Mouse (Mus musculus) urinary bladder, postnatal 10 days (tissue): Measurements from ENCODE around the gene Psmb1.
"Not testable (repeated sequence)": the region's sequence is repeated elsewhere in the genome, so short reads cannot be mapped to it uniquely, and the experiment has no call there.

ENCODE experiments used
- DNase-seq: peaks from one replicate; pipeline ENCODE4 v3.0.0; 2022; ENCODE audit warnings: low spot score

The Psmb1 gene

DNA sequence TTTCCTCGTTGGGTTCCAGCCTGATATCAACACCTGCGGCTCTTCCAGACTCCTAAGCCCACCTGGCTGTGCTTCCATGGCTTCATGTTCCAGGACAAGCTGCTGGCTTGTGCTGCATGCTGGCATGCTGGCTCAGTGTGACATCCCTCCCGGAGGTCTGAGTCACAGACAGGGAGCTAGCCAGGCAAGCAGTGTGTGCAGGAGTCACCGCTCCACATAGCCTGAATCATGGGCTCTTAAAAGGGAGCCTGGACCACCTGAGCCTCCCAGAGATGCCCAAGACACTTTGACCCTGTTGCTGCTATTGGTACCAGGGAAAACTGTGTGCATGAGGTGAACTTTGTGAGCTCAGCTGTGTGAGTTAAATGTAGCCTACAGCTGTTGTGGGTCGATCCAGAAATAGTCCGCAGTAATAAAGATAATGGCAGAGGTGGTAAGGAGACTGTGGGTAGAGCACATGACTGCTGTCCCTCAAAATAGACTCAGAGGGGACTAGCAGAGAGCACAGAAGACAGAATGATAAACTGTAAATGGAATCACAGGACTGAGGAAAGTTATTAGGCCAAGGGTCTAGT lies 37.5 kb downstream of the Psmb1 start:
- DNase-seq: no peak

DNA sequence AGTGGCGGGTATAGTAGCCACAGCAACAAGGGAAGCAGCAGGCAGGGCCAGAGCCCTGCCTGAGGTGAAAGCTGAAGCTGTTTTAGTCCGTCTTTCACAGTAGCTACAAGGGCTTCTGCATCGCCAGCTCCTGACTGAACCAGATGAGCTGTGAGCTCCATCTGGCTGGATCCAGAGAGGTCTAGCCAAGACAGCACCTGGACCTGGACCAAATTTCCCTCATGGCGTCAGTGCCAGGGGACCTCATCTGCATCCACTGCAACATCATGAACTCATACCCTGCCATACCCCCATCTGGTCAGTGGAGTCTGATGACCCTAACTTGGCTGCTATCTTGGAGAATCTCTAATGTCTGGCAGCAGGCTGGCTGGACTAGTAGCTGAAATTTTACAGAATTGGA lies 39.8 kb downstream of the Psmb1 start:
- no peak for DNase-seq

DNA sequence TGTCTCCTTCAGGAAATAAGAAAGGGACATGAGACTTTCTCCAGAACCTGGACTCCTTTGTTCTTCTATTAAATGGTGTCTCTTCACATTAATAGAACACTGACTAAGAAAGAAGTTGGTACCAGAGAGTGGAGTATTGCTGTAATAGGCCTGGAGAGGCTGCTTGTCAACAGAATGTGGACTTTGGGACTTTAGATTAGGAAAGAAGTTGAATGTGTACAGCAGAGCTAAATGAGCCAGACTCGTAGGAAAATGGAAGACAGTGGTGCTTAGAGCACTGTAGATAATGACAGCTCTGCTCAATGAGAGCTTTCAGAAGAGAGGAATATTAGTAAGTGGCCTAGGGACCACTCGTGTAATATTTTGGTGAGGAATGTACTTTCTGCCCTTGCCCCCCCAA lies 43.0 kb downstream of the Psmb1 start:
- DNase-seq: no peak

DNA sequence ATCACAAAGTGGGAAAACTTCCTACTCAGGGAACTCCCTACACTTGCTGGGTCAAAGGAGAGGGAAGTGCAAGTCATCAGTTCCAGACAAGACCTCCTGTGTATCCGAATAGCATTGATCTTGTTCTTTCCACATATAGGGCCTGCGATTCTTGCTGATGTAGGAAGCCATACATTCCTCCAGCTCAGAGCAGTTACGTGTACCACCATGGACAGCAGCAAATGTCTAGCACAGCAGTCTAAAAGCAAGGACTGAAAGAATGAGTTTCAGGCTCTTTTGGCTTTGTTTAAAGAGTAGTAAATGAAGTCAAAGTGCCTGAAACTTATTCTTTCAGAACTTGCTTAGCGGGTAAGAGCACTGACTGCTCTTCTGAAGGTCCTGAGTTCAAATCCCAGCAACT lies 44.3 kb downstream of the Psmb1 start:
- no peak for DNase-seq

DNA sequence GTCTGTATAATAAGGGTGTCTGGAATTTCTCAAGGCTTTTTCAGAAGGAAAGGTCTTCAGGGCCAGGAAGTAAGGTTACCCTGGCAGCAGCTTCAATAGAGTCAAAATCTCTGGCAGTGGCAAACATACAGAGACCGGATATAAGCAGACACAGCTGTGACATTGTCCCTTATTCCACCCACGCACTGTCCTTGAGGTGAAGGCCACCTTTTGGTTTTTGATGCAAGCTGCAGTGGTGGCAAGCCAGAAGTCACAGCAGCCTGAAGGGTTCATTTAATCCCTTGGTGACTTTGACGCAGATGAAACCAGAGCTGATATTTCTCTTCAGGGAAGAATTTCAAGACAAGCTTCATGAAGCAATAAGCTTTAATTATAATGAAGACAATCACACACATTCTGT lies 49.9 kb downstream of the Psmb1 start:
- DNase-seq: no peak

DNA sequence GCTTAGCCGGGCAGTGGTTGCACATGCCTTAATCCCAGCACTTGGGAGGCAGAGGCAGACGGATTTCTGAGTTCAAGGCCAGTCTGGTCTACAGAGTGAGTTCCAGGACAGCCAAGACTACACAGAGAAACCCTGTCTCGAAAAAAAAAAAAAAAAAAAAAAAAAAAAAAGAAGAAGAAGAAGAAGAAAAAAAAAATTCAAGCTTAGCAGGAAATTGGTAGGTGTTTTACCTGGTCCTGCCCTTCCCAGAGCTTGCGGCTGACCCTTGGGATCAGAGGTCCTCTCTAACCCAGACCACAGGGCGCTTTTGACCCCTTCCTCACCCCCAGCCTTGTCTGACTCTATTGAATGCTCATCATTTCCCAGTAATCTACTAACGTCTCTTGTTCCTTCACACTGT lies 50.4 kb downstream of the Psmb1 start:
- not testable (repeated sequence) for DNase-seq

DNA sequence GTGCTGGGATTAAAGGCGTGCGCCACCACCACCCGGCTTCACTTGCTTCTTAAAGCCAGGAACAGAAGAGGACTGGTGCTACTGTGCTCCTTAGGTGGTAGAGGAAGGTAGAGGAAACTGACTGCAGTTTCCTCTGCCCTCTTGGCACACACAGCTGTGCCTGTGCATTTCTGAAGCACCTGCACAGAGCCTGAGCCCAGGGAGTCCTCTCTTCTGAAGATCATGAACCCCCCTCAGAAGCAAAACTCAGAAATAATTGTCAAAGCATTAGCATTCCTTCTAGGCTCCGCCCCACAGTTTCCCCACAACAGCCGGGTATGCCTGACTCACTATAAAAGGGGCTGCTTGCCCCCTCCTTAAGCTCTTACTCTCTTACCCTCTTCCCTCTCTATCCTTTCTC lies 51.7 kb downstream of the Psmb1 start:
- DNase-seq: no peak

DNA sequence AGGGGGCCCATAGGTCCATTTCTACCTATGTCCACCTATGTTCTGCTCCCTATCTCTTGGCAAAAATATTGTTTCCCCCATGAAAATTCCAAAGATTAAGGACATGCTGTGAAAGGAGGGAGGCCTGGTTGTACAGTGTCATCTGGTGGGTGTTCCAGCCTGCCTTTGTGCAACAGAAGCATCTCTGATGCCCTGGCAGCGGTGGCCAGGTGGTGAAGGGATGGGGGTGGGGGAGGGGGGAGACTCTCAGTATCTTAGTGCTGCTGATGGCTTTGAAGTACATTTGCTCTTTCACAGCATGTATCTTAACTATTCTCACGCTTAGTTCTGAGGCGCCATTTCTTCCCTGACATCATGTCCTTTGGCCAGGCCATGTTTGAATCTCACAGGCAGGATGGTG lies 54.1 kb downstream of the Psmb1 start:
- DNase-seq: no peak

DNA sequence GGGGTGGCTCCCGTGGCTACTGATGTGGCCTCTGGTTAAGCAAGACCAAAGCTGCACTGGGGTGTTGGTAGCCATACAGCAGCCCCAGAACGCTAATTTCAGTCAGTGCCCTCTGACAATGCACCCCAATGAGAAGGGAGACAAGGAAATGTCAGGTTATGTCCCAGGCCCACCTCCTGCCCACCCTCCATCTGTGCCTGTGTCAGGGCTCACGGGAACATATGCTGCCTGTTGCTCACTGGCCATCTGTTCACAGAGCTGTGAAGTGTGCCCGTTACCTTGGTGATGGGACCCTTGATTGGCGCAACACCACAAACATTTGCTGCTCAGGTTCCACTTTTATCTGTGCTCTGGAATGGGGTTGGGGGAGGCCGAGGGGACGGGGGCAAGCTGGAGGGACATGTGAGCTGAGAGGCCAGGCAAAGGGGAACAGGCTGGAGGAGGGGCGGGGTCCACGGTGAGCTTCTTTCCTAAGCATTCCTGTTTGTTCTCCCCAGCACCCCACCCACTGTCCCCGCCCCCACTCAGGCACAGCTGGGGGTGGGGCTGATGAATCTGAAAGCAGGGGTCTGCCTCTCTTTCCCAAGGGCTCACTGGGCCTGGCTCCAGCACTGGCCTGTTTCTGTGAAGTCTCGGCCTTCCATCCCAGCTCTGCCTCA lies 59.0 kb downstream of the Psmb1 start:
- DNase-seq: no peak

DNA sequence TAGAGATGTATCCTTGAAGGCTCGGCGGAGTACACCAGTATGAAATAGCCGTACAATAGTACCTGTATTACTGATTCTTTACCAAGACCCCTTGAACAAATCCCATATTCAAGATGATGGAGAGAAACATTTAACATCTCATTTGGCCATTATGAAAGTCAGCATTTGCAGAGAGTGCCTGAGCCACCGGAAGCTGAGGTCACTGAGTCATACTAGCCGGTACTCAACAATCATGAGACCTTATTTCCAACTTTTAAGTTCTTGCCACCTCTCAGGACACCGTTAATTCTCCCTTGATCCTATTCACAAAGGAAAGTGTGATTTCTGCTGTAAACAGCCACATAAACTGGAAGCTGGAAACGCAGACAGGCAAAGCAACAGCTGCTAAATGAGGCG lies 59.5 kb downstream of the Psmb1 start:
- no peak for DNase-seq

DNA sequence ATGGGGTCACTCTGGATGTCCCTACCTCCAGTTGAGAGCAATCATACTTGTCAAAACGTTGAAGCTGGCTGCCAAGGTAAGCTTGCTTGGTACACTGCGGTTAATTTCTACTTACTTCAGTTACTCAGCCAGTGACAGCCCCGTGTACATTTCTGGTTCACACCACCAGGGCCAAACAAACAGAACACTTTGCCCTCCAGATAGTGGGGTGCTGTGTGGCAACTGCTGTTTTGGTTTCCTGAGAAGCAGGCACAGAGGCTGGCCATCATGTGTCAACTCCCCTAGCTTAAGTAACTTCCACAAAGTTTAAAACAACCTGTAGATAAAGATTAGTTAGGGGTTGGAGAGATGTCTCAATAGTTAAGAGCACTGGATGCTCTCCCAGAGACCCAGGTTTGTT lies 64.8 kb downstream of the Psmb1 start:
- no peak for DNase-seq

DNA sequence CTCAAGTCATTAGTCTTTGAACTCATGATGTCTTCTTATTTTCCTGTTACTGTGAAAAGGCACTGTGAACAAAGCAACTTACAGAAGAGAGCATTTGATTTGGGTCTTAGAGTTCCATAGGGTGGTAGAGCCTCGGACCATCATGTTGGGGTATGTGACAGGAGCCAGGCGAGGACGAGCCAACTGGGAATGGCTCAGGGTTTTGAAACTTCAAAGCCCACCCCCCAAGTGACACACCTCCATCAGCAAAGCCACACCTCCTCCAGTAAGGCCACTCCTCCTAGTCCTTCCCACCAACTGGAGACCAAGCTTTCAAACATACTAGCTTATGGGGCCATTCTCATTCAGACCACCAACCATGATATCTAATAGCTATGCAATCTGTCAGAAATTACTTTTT lies 67.5 kb downstream of the Psmb1 start:
- no peak for DNase-seq

DNA sequence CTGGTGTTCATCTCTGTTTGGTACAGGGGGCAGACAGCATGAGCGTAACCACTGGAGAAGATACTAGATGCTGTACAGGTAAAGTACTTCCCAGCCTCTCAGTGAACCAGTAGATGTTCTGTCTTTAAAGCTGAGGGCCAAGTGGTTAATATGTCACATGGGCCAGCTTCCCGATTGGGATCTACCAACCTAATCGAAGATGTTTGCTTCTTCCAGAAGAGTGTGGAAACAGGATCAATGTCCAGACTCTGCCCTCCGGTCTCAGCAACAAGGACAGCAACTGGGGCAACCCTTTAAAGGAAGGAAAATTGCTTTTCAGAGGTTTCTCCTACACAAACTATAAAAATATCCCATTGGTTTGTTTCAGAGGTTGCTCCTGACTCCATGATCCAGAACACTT lies 68.0 kb downstream of the Psmb1 start:
- DNase-seq: no peak

DNA sequence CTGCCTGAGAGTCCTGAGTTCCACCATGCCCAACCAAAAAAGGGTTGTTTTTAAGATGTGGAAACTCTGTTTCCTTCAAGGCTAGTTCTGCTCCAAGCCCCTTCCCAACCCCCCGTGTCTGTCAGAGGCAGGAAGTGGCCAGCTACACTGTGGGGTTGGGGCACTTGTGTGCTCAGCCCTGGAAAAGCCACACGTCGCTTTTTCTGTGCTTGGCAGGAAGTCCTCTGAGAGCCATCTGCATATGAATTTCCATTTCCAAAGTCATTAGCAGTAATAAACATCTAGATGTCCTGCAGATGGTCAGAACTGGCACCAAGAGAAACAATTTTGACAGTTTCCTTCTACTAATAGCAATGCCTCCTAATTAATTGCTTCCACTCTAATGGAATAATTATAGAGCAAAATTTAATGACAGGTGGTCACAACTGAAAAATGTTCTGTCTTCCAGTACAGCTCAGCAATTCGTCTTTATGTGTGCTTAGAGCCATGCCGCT lies 68.5 kb downstream of the Psmb1 start:
- DNase-seq: no peak

DNA sequence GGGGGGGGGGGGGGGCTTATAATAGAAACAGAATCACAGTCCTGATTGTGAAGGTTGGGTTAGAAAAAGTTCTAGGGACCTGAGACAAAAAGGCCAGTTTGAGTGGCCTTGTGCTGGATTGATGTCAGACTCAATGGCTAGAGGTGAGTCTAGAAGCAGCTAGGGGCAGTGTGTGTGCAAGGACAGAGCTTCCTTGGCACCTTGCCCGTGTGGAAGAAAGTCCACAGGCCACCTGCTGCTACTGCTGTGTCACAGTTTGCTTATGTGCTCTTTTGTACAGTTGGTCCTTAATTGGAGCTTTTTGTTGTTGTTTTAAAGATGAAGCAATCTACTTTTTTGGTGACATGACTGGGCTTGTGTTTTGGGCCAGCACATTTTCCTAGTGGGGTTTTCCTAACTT lies 69.6 kb downstream of the Psmb1 start:
- no peak for DNase-seq

DNA sequence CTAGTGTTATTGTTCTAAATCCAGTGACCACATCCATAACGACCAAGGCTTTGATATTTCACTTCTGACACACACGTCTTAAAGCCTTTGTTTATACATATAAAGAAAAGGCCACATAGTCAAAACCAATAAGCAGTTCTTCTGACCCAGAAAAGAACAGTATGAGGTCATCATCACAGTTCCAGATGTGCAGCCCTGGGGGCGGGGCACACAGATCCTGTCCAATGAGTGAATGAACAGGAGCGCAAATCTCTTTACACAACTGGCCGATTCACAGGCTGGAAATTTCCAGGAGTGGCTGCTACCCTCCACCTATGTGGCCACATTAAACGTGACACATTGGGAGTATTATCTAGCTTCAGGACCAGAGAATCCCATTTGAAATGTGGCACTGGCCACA lies 70.1 kb downstream of the Psmb1 start:
- DNase-seq: no peak

DNA sequence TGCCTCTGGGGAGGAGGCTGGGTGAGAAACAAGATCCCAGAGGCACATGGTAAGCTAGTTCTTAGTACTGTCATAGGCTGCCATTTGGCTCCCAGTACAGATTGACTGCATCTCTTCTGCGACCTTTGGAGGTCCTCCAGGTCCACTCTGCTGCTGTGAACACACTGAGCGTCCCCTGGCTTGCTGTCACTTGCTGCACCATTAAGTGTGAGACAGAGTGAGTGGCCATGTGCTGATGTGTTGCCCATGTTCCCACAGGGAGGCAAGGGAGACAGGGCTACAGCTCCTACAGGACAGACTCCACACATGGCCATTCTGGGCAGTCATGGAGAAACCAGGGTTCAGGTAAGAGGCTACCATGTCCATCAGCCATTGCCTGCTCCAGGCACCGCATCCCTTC lies 73.6 kb downstream of the Psmb1 start:
- no peak for DNase-seq
